Mouse (Mus musculus): ENCODE data around the gene Zbtb17.

Zbtb17 gene

DNA sequence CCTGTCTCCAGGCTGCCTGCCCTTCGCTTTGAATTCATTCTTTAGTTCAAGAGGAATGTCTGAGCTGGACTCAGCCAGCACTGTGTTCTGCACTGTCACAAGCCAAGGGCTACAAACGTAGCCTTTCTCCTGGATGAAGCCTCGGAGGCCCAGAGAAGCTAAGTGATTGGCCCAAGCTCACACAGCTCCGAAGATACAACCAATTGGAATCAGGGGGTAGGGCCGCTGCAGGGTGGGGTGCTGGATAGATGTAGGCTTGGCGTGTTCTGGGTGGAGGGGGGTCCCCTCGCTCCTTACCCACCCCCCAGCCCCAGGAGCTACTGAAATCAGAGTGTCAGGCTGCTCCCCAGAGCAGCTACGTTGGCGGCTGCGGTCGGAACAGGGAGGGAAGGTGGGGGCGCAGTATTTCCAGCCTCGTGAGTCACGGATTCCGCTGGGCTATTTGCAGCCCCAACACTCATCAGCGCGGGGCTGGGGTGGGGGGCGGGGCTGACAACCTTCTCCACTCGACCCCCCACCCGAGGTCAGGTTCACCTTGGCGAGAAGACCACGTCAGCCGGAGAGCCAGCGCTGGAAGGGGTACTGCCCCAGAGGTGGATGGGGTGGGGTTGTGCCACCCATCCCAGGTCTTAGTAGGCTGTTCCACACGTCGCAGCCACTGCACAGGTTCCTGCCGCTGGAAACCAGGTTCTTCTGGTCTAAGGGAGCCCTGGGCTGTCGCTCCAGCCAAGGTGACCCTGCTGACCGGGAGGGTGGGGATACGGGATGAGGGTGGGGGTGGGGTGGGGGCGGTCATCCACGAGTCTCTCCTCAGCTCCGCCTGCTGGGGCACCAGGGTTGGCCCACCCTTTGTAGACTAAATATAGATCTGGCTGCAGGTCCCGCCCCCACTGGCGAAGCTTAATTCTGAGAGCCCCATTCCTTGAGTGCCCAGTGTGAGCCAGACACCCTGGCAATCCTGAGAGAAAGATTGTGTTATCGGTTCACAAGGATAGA is 18.7 kb upstream of the Zbtb17 start:
- peak; percentile 60 to 68 for DNase-seq (ENCODE audit: inconsistent age in 2 of 2, low spot score in 1 of 2)

DNA sequence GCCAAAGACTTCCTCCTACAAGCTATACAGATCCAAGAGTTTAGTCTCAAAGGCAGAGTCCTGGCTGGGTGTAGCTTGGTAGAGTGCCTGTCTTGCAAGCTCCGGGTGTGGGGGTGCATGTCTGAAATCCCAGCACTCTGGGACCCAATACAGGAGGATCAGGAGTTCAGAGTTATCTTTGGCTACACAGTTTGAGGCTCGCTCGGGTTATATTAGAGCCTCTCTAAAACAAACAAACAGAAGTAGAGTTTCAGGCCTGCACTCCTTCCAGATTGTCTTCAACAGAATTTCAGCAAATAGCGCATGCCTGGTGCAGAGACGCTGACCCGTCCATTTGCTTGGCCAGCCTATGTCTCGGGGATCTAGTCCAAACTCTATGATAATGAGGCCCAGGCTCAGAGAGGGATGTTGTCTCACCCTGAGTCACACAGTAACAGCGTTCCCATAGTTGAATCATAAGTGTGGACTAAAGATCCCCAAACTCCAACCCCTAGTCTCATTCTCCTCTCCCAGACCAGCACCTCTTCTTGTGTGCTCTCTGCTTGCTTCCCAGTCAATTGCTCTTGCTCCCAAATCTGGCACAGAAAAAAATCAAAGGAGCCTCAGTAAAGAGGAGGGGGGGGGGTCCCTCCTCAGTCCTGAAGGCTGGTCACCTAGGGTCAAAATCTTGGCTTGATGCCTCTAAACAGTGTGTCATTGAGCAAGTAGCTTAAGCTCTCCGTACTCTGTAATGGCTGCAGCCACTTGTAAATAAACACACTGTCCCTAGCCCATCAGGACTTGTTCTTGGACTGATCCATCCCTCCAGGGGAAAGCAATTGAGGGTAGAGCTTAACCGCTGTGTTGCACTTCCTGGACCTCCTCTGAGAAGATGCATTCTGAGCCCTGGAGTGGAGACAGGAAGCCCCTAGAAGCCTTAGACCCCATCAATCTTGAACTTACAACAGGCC is 17.4 kb upstream of the Zbtb17 start:
- no peak for DNase-seq (ENCODE audit: inconsistent age in 2 of 2, low spot score in 1 of 2)

DNA sequence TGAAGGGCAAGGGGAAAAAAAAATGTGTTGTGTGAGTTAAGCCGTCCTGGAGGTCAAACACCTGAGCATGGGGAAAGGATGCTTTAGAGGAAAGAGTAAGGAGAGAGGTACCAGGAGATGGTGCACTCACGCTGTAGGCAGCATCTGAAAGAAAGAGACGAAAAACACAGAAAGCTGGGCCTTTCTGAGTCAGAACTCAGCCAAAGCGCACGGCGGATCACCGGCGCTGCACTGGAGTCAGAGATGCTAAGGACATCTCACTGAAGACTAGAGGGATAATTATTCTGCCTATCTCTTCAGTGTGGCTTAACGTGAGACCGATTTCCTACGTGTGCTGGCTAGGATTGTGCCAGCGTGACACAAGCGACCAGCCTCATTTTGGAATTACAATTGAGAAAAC is 16.5 kb upstream of the Zbtb17 start:
- DNase-seq (ENCODE audit: inconsistent age in 2 of 2, low spot score in 1 of 2), result no peak

GRCm38 (mm10) chr4:141429381-141429780 is 15.1 kb upstream of the Zbtb17 start:
- DNase-seq (ENCODE audit: inconsistent age in 2 of 2, low spot score in 1 of 2), result peak in 1 of 2 experiments; percentile 43

- DNase-seq (ENCODE audit: inconsistent age in 2 of 2, low spot score in 1 of 2), result peak; percentile 59 to 73
Observed at GRCm38 (mm10) chr4:141429847-141430246, 14.6 kb upstream of the Zbtb17 start.

- DNase-seq (ENCODE audit: inconsistent age in 2 of 2, low spot score in 1 of 2), result peak; percentile 80 to 91
Observed at GRCm38 (mm10) chr4:141430997-141431396, 13.5 kb upstream of the Zbtb17 start.

DNA sequence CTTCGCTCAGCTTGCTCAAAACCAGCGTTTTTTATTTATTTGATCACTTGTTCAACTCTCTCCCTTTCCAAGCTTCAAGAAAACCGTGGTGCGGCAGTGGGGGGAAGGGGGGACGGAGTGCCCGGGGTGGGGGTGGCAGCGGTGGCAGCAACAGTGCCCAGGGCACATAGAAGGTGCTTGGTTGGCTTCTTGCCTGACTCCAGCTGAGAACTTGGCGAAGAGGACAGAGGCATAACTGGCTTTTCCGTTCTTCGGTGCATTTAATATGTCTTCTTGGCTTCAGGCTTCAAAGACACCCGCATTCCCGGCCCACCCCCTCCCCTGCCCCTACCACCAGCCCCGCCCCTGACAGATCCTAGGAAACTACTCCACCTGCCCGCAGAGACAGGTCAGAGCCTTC is 11.8 kb upstream of the Zbtb17 start:
- peak in 1 of 2 experiments; percentile 66 for DNase-seq (ENCODE audit: inconsistent age in 2 of 2, low spot score in 1 of 2)

DNA sequence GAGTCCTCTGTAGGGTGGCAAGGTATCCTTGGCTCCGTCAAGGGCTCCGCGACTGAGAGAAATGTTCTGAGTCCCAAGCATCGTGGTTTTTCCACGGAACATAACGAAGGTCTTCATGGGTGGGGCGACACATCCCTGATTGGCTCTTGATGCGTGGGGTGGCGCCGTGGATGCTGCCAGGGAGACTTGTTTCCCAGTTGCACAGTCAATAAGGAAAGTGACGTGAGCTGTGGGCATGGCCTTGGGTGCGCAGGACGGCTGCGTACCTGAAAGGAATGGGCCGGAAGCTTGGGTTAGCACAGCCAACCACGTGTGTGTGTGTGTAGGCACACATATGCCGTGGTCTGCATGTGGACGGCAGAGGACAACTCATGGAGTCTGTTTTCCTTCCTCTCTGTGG is 11.3 kb upstream of the Zbtb17 start:
- DNase-seq (ENCODE audit: inconsistent age in 2 of 2, low spot score in 1 of 2), result no peak

- DNase-seq (ENCODE audit: inconsistent age in 2 of 2, low spot score in 1 of 2), result no peak
Observed at GRCm38 (mm10) chr4:141435974-141436373, 8.5 kb upstream of the Zbtb17 start, which contains the start of gene Srarp. TSS of gene Srarp (minus strand) at chr4:141436105.

DNA sequence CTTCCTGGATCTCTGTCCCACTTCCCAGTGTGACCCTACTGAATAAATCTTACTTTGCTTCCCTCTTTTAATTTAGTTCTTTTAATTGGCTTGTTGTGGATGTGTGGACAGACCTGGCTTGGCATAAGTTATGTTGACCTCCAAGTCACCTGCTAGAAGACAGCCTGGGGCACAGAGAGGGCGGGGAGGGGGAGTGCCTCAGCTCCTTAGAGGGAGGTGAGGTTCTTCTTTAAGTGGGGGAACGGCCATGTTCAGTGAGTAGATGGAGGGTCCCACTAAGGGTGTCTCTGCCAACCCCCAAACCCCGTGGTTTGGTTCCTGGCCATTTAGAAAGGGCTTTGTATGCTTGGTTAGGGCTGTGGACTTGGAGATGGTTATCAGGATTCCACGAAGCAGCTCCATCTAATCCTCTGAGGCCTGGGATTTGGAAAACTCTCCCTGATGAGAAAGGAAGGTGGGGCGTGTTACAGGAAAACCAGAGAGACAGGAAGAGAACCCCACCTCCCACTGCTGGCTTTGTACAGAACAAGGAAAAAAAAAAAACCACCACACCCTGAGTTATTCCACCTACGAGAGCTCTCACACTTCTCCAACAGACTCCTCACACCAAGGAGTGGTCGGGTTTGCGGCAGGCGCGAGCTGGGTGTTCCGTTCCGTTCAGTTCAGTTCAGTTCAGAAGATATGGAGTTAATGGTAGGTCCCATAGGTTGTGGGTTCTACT is 5.2 kb upstream of the Zbtb17 start:
- DNase-seq (ENCODE audit: inconsistent age in 2 of 2, low spot score in 1 of 2), result peak in 1 of 2 experiments; percentile 41

- no peak for DNase-seq (ENCODE audit: inconsistent age in 2 of 2, low spot score in 1 of 2)
Observed at GRCm38 (mm10) chr4:141440877-141441276, 3.6 kb upstream of the Zbtb17 start.

DNA sequence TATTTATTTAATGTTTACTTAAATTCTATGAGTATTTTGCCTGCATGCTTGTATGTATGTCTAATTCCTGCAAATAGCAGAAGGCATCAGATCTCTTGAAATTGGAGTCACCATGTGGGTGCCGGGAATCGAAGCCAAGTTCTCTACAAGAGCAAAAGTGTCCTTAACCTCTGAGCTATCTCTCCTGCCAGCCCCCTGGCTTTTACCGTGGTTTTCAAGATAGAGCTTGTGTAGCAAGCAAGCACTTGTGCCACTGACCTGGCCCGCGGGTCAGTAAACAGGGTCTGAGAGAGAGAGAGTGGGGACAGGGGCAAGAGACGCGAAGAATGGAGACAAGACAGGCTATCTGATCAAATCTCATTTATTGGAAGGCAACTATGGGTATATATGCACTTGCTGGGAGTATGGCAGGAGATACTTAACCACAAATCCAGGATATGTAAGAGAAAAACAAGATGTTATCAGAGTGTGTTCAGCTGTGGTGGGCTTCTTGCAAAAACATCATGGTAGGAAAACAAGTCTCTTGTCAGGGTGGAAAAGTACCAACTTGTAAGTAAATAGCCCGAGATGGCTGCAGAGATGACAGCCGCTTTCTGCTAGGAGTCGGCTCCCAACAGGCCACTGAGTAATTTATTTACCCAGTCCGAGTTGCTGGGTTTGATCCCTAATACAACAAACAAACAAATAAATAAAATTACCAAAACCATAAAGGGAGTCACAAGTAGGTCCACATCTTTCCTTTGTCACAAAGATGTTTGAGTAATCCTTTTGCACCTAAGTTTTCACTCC is 619 bp upstream of the Zbtb17 start:
- DNase-seq (ENCODE audit: inconsistent age in 2 of 2, low spot score in 1 of 2), result no peak

GRCm38 (mm10) chr4:141445328-141445720 is 870 bp downstream of the Zbtb17 start:
- DNase-seq (ENCODE audit: inconsistent age in 2 of 2, low spot score in 1 of 2), result peak; percentile 22 to 71

- no peak for DNase-seq (ENCODE audit: inconsistent age in 2 of 2, low spot score in 1 of 2)
Observed at GRCm38 (mm10) chr4:141446211-141446610, 1.8 kb downstream of the Zbtb17 start.

- DNase-seq (ENCODE audit: inconsistent age in 2 of 2, low spot score in 1 of 2), result no peak
Observed at GRCm38 (mm10) chr4:141451251-141451650, 6.8 kb downstream of the Zbtb17 start.

GRCm38 (mm10) chr4:141451916-141452450 is 7.5 kb downstream of the Zbtb17 start:
- peak; percentile 65 to 79 for DNase-seq (ENCODE audit: inconsistent age in 2 of 2, low spot score in 1 of 2)

GRCm38 (mm10) chr4:141454581-141455350 is 10.3 kb downstream of the Zbtb17 start:
- DNase-seq (ENCODE audit: inconsistent age in 2 of 2, low spot score in 1 of 2), result peak; percentile 53 to 78

- DNase-seq (ENCODE audit: inconsistent age in 2 of 2, low spot score in 1 of 2), result peak in 1 of 2 experiments; percentile 8
Observed at GRCm38 (mm10) chr4:141455526-141455925, 11.1 kb downstream of the Zbtb17 start.
